Mouse (Mus musculus) liver, embryonic 16.5 days (tissue): ENCODE results near the gene Hist1h1d. TPM values are rescaled to one million over a fixed set of nuclear protein-coding genes. Genes with fewer than 3 reads are reported as not detected.

Experiments used
- ATAC-seq: fragments of 200-750 bp; cut with Nextera tagmentation; 2 replicates; pipeline ENCODE4 v1.8.0; 2017; ENCODE audit warnings: low read depth, mild to moderate bottlenecking, moderate number of reproducible peaks, moderate library complexity
- H3K27ac ChIP-seq: fragments of 300-500 bp; sonication (generic); 2 replicates; pipeline ENCODE4 v1.5.1; 2014; ENCODE audit warnings: mild to moderate bottlenecking, low read length
- H3K27me3 ChIP-seq: fragments of 300-500 bp; sonication (generic); 2 replicates; pipeline ENCODE4 v1.6.1; 2014; ENCODE audit warnings: low read depth, low read length, mixed read lengths; ENCODE audit not compliant: control insufficient read depth, insufficient read depth
- H3K36me3 ChIP-seq: fragments of 300-500 bp; sonication (generic); 2 replicates; pipeline ENCODE4 v1.6.1; 2014; ENCODE audit warnings: mild to moderate bottlenecking; ENCODE audit not compliant: control insufficient read depth, insufficient read depth
- H3K4me1 ChIP-seq: fragments of 300-500 bp; sonication (generic); 2 replicates; pipeline ENCODE4 v1.6.1; 2014; ENCODE audit warnings: low read depth, low read length, mixed read lengths; ENCODE audit not compliant: control insufficient read depth
- H3K4me2 ChIP-seq: fragments of 300-500 bp; sonication (generic); 2 replicates; pipeline ENCODE4 v1.6.1; 2014; ENCODE audit warnings: low read depth, low read length, mixed read lengths
- H3K4me3 ChIP-seq: fragments of 300-500 bp; sonication (generic); 2 replicates; pipeline ENCODE4 v1.5.1; 2014; ENCODE audit warnings: low read depth, mild to moderate bottlenecking, low read length
- H3K9ac ChIP-seq: fragments of 300-500 bp; sonication (generic); 2 replicates; pipeline ENCODE4 v1.6.1; 2014; ENCODE audit warnings: low read depth, low read length
- H3K9me3 ChIP-seq: fragments of 300-500 bp; sonication (generic); replicated peaks from 2 replicates; pipeline ENCODE4 v1.6.1; 2016; ENCODE audit warnings: low read length; ENCODE audit not compliant: control insufficient read depth
- WGBS: fragments of 180-500 bp; shearing (Covaris S2); extraction: QIAGEN DNeasy Blood & Tissue Kit; methylation state at CpG from one replicate; pipeline ENCODE4 v1.1.7; 2014; ENCODE audit not compliant: insufficient replicate concordance; 5-methylcytosine and 5-hydroxymethylcytosine counted together
- polyA plus RNA-seq: library from polyadenylated mRNA; unstranded; fragments of >200 nt; fragmentation: Nextera tagmentation; extraction: Ambion mirVana; gene quantifications from 2 replicates; pipeline ENCODE4 v1.2.1, GENCODE M21; 2015

Gene Hist1h1d
- polyA plus RNA-seq, 1 experiment from 2014 or later = 1.2 TPM

DNA sequence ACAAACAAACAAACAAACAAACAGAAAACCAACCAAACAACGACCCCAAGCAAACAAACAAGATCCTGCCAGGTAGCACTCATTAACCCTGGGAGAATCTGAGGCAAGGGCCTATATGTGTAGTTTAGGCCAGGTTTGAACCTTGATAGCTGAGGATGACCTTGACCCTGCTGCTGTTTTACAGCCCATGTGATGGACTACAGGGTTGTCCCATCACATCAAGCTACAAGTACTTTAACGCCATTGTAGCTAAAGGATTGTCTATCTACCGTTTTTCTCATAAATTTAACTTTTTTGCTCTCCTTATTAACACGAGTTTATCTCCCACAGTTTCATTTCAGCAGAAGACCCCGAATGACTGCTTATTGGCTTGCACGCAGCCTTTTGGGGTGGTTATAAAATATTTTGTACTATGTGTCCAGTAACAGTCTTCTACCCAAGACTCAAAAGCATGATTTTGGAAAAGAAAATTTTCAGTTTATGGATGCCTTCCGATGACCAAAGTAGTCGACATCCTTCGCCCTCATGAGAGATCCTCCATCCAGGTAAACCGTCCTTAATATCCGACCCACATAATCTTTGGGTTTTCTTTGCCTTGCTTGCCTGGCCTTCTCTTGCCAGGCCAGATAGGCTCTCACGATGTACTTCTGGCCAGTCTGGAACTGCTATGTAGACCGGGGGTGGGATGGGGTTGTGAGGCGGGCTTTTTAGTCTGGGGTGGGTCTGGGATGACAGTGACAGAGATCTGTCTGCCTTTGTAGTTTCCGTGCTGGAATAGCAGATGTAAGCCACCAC lies 37.0 kb upstream of the Hist1h1d start:
- H3K4me3 ChIP-seq = peak overlapping the region; percentile 61
- no peaks in the 10 kb centered on the region for H3K36me3 ChIP-seq
- H3K4me1 ChIP-seq = peaks cover 17% of the 10 kb centered on the region
- no peak overlapping the region for H3K27ac ChIP-seq
- no peak overlapping the region for H3K9ac ChIP-seq
- H3K4me2 ChIP-seq = peak overlapping the region; percentile 94
- H3K9me3 ChIP-seq = no peaks in the 10 kb centered on the region
- no peak for ATAC-seq
- WGBS = 54% methylated on average over 15 of the region's 15 CpGs
- no peaks in the 10 kb centered on the region for H3K27me3 ChIP-seq

DNA sequence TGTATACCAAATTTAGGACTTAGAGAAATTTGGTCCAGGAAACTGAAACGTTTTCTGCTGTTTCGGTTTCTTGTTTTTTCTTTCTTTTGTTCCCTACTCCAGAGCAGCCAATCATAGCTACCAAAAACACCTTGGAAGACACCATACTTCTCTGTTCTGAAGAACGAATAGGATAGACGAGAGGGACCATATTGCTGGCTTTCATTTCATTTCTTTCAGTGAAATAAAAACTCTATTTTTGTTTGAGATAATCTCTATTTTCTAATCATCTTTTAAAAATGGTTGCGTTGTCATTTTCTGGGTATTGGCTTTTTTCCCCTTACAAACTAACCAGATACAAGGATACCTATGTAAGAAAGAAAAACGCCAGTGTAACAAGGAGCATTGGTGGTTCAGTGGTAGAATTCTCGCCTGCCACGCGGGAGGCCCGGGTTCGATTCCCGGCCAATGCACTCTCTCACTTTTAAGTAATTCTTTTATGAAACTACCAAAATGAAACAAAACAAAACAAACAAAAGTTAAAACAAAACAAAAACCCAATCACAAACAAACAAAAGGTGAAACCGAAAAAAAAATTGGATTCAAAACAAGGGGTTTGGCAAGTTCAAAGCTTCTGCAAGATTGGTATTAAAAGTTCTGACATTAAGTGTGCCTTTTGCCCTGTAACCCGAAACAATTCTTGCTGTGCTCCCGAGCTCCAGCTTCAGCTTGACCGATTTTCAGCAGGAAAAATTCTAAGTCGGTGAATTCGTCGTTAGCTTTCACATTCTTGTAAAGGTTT lies 36.0 kb upstream of the Hist1h1d start:
- peak; percentile 51 for ATAC-seq
- Histone ChIP-seq H3K27me3 (no peaks in the 10 kb centered on the region), H3K4me3 (peak overlapping the region; percentile 65), H3K36me3 (no peaks in the 10 kb centered on the region), H3K27ac (peak overlapping the region; percentile 79), H3K4me1 (peaks cover 17% of the 10 kb centered on the region), H3K4me2 (peak overlapping the region; percentile 94), H3K9me3 (no peaks in the 10 kb centered on the region), H3K9ac (peak overlapping the region; percentile 56)
- under 1% methylated on average over 19 of the region's 19 CpGs for WGBS

DNA sequence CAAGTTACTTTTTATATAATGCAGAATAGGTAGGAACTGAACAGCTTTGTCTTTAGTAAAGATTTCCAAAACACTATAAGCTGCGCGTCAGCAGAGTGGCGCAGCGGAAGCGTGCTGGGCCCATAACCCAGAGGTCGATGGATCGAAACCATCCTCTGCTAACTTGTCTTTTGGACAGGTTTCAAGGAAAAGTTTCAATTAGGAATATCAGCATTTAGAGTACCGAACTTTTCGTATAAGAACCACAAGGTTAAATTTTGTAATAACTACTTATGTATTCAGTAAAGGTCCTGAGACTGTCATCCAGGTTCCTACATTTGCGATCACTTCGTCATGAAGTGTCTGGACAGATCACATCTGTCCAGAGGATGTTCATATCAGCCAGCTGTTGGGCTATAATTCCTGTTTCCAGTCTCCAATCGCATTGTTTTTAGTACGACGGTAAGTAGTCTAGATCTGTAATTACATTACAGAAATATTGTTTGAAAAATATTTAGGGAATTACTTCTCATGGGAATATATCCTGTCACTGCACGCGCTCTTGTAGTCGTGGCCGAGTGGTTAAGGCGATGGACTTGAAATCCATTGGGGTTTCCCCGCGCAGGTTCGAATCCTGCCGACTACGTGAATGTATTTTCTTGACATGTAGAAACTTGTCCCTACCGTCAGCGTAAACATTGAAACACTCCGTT lies 35.3 kb upstream of the Hist1h1d start:
- peak overlapping the region; percentile 94 for H3K4me2 ChIP-seq
- H3K4me1 ChIP-seq = peaks cover 17% of the 10 kb centered on the region
- no peaks in the 10 kb centered on the region for H3K27me3 ChIP-seq
- peak; percentile 80 for ATAC-seq
- H3K9ac ChIP-seq = peak overlapping the region; percentile 56
- WGBS = under 1% methylated on average over 27 of the region's 27 CpGs
- no peaks in the 10 kb centered on the region for H3K36me3 ChIP-seq
- no peaks in the 10 kb centered on the region for H3K9me3 ChIP-seq
- H3K4me3 ChIP-seq = peak overlapping the region; percentile 65
- peak overlapping the region; percentile 81 for H3K27ac ChIP-seq

DNA sequence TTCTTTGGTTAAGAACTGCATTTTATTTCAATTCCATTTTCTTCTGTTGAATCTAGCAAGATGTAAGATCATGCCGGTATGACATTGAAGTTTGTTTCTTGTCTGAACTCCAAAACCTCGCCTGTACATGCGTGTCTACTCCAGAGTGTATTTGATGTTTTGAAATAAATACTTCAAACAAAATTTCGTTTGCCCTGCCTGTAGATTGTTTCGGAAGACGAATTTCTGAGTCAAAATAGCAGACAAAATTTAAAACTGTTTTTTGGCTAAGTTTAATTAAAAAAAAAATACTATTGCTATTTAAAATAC lies 34.8 kb upstream of the Hist1h1d start:
- Histone ChIP-seq H3K9ac (peak overlapping the region; percentile 51), H3K9me3 (no peaks in the 10 kb centered on the region), H3K4me1 (peaks cover 17% of the 10 kb centered on the region), H3K27me3 (no peaks in the 10 kb centered on the region), H3K4me2 (peak overlapping the region; percentile 94), H3K36me3 (no peaks in the 10 kb centered on the region), H3K4me3 (peak overlapping the region; percentile 65), H3K27ac (peak overlapping the region; percentile 67)
- no peak for ATAC-seq
- WGBS = under 1% methylated on average over 6 of the region's 6 CpGs

DNA sequence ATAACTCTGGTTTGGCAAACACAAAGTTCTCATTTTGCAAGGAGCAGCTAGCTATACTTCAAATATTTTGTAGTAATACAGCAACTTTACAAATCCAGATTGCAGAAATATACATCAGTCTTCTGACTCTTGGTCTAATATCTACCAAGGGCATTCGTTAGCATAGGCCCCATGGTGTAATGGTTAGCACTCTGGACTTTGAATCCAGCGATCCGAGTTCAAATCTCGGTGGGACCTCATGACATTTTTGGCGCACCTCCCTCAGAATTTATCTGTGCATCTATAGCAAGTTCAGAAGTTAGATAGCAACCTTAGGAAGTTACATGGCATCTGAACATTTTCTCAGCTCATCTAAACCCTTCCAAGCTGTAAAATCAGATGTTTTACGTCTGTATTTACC lies 34.2 kb upstream of the Hist1h1d start:
- H3K9ac ChIP-seq = peak overlapping the region; percentile 6; the same call in 1 of the 2 replicates
- WGBS = 0% methylated on average over 6 of the region's 6 CpGs
- peaks cover 17% of the 10 kb centered on the region for H3K4me1 ChIP-seq
- no peaks in the 10 kb centered on the region for H3K9me3 ChIP-seq
- H3K27ac ChIP-seq = peak overlapping the region; percentile 77
- peak; percentile 60 for ATAC-seq
- H3K27me3 ChIP-seq = no peaks in the 10 kb centered on the region
- H3K4me3 ChIP-seq = peak overlapping the region; percentile 50
- peak overlapping the region; percentile 71 for H3K4me2 ChIP-seq
- H3K36me3 ChIP-seq = no peaks in the 10 kb centered on the region

DNA sequence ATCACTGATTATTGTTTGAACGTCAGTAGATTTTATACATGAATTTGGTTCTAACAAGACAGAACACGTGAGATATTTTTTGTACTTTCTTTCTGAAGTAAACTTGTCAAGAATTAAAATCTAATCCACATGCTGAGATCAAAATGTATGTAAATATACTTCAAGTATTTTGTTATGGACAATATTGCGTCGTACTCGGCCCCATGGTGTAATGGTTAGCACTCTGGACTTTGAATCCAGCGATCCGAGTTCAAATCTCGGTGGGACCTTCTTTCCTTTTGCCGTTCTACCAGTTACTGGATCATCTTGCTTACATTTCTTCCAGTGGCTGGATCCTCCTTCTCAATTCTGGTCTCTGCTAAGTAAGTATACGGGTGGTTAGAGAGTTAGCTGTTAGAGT lies 33.6 kb upstream of the Hist1h1d start:
- Histone ChIP-seq H3K4me2 (peak overlapping the region; percentile 71), H3K4me1 (peaks cover 17% of the 10 kb centered on the region), H3K9me3 (no peaks in the 10 kb centered on the region), H3K27ac (peak overlapping the region; percentile 77), H3K27me3 (no peaks in the 10 kb centered on the region), H3K9ac (peak overlapping the region; percentile 6; the same call in 1 of the 2 replicates), H3K36me3 (no peaks in the 10 kb centered on the region), H3K4me3 (peak overlapping the region; percentile 50)
- under 1% methylated on average over 10 of the region's 10 CpGs for whole genome bisulfite sequencing
- ATAC-seq = peak; percentile 45

DNA sequence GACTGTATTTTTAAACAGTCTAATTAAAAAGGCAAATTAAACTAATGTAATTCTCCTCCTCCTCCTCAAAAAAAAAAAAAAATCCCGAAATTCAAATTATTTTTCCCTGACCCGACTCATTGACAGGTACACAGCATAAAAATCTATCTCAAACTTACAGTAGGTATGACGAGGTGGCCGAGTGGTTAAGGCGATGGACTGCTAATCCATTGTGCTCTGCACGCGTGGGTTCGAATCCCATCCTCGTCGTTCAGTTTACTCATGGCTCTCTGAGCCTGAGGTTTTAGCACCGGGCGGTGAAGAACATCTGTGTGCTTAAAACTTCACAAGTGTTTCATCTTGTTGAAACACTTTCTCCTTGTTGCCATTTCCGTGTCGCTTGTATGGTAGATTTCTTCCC lies 31.4 kb upstream of the Hist1h1d start:
- under 1% methylated on average over 14 of the region's 14 CpGs for WGBS
- peak; percentile 44 for ATAC-seq
- Histone ChIP-seq H3K9ac (no peak overlapping the region; the same call in 1 of the 2 replicates), H3K9me3 (no peaks in the 10 kb centered on the region), H3K27ac (no peak overlapping the region), H3K36me3 (no peaks in the 10 kb centered on the region), H3K4me3 (peak overlapping the region; percentile 22; the same call in 1 of the 2 replicates), H3K4me1 (peaks cover 25% of the 10 kb centered on the region), H3K4me2 (peak overlapping the region; percentile 53), H3K27me3 (no peaks in the 10 kb centered on the region)

DNA sequence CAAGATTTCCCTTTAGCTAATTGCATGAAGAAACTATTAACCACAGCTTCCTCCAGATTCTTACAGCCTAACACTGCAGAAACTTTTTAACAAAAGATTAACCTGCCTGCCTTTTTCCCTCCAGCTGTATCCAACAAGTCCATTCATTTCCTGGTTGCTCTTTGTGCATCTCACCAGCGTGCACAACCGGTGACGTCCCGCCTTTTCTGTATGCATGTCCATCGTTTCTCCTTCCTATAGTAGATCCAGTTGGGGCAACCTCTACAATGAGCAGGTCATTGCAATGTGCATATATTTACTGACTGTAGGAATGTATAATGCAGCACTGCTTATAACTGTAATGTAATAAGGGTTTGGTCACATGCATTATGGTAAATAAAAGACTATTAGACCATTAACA lies 29.1 kb upstream of the Hist1h1d start:
- Histone ChIP-seq H3K9me3 (no peaks in the 10 kb centered on the region), H3K27me3 (no peaks in the 10 kb centered on the region), H3K4me2 (no peak overlapping the region), H3K27ac (no peak overlapping the region), H3K36me3 (no peaks in the 10 kb centered on the region), H3K4me1 (peaks cover 23% of the 10 kb centered on the region), H3K4me3 (no peak overlapping the region), H3K9ac (no peak overlapping the region)
- WGBS = 37% methylated on average over 5 of the region's 5 CpGs
- no peak for ATAC-seq
